Mouse (Mus musculus): Measurements from ENCODE around the gene Dagla. TPM values are rescaled to one million over a fixed set of nuclear protein-coding genes. Genes with fewer than 3 reads are reported as not detected.
A peak's percentile ranks its signal among the peaks of the same experiment; 100 is the strongest.

Gene Dagla
- polyA plus RNA-seq, 1 experiment from 2014 or later: 3.2 TPM

DNA sequence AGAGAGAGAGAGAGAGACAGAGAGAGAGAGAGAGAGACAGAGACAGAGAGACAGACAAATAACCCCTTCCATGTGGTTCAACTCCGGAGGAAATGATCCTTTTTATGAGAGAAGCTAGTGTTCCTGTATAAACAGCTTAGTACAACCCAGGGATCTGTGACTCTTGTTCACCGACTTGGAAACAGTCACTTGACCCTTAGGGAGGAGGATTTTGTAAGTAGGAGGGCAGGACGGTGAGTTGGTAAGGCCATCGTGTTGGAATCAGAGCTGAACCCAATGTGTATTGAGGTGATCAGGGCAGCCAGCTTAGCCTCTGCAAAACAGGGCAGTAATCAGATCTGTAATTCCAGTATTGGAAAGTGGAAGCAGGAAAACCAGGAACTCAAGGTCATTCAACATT is 12.3 kb upstream of the Dagla start:
- no peaks in the 10 kb centered on the region for H3K9me3 ChIP-seq (ENCODE audit: low read length)
- no peak overlapping the region for H3K4me2 ChIP-seq (replicated peaks; ENCODE audit: low read depth, low read length)
- no peak overlapping the region for H3K9ac ChIP-seq (replicated peaks; ENCODE audit: low read length)
- ATAC-seq (ENCODE audit: low FRiP score, low TSS enrichment): peak; percentile 75
- H3K4me1 ChIP-seq (ENCODE audit: insufficient read depth, low read length): peaks cover 9% of the 10 kb centered on the region
- no peak overlapping the region for H3K27ac ChIP-seq (ENCODE audit: low read length)
- WGBS: 11% methylated on average over 4 of the region's 4 CpGs
- H3K36me3 ChIP-seq (ENCODE audit: insufficient read depth, low read length): no peaks in the 10 kb centered on the region
- H3K27me3 ChIP-seq (ENCODE audit: insufficient read depth, low read length): no peaks in the 10 kb centered on the region
- H3K4me3 ChIP-seq (ENCODE audit: low read length): no peak overlapping the region

DNA sequence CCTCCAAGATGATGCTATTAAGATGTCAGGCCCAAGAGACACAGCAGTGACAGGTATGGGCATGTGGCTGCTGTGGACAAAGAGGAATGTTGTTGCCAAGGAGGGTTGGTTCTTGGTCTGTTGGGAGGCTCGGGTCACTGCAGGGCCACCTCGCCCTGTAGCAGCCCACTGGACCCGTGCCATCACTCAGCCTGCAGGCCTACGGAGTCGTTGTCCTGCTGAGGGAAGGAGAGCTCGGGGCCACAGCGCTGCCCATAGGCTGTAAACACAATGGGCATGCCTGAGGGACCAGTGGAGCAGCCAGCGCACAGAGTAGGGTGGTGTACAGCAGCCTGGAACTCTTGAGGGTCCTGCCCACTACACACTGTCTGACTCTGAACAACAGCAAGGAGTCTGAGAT is 7.4 kb upstream of the Dagla start:
- 68% methylated on average over 8 of the region's 8 CpGs for WGBS
- Histone ChIP-seq H3K4me1 (ENCODE audit: insufficient read depth, low read length) (peaks cover 7% of the 10 kb centered on the region; the same call in 1 of the 2 replicates), H3K9ac (replicated peaks; ENCODE audit: low read length) (no peak overlapping the region), H3K27ac (ENCODE audit: low read length) (no peak overlapping the region), H3K4me2 (replicated peaks; ENCODE audit: low read depth, low read length) (no peak overlapping the region), H3K27me3 (ENCODE audit: insufficient read depth, low read length) (no peaks in the 10 kb centered on the region; the same call in 1 of the 2 replicates), H3K36me3 (ENCODE audit: insufficient read depth, low read length) (no peaks in the 10 kb centered on the region), H3K4me3 (ENCODE audit: low read length) (no peak overlapping the region), H3K9me3 (ENCODE audit: low read length) (no peaks in the 10 kb centered on the region)
- ATAC-seq (ENCODE audit: low FRiP score, low TSS enrichment): peak; percentile 36; the same call in 1 of the 2 replicates

DNA sequence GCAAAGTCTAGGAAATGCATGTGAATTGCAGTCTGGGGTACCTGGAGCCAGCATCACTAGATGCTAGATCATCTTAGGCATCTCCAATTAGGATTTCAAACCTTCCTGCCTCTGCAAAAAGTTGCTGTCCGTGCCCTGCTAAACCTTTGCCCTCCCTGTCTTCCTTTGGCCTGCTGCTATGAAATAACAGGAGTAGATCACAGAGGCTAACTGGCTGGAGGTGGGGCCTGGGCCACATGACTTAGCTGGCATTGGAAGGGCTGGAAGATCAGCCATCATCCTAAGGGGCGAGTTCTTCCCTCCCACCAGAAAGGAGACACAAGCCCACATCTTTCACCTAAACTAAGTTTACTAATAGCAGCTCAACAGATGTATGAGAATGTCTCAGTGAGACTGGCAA is 4.3 kb upstream of the Dagla start:
- Histone ChIP-seq H3K9me3 (ENCODE audit: low read length) (no peaks in the 10 kb centered on the region), H3K4me2 (replicated peaks; ENCODE audit: low read depth, low read length) (no peak overlapping the region), H3K9ac (replicated peaks; ENCODE audit: low read length) (no peak overlapping the region), H3K4me3 (ENCODE audit: low read length) (no peak overlapping the region), H3K27ac (ENCODE audit: low read length) (no peak overlapping the region), H3K27me3 (ENCODE audit: insufficient read depth, low read length) (peaks cover 7% of the 10 kb centered on the region; the same call in 1 of the 2 replicates), H3K36me3 (ENCODE audit: insufficient read depth, low read length) (no peaks in the 10 kb centered on the region), H3K4me1 (ENCODE audit: insufficient read depth, low read length) (peaks cover 16% of the 10 kb centered on the region)
- WGBS: 52% methylated on average over 2 of the region's 2 CpGs
- no peak for ATAC-seq (ENCODE audit: low FRiP score, low TSS enrichment)

DNA sequence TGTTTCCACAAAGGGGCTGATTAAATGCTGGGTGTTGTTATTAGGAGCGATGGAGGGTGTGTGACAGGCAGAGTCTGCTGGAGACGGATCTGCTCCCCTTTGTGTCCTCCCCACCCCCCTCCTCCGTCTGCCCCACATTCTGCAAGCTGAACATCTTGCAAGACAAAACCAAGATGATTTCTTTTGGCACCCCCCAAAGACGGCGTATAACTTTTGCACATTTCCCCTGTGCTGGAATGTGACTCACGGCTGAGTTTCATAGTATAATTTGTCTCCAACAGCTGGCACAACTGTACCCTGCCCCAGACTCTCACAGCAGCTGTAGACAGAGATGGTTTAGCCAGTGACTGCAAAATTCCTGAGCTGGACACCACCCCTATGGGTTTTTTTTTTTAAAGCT is 3.3 kb upstream of the Dagla start:
- Histone ChIP-seq H3K27ac (ENCODE audit: low read length) (no peak overlapping the region), H3K4me2 (replicated peaks; ENCODE audit: low read depth, low read length) (no peak overlapping the region), H3K9ac (replicated peaks; ENCODE audit: low read length) (no peak overlapping the region), H3K4me3 (ENCODE audit: low read length) (no peak overlapping the region), H3K27me3 (ENCODE audit: insufficient read depth, low read length) (peaks cover 7% of the 10 kb centered on the region; the same call in 1 of the 2 replicates), H3K9me3 (ENCODE audit: low read length) (no peaks in the 10 kb centered on the region), H3K4me1 (ENCODE audit: insufficient read depth, low read length) (peaks cover 24% of the 10 kb centered on the region), H3K36me3 (ENCODE audit: insufficient read depth, low read length) (no peaks in the 10 kb centered on the region)
- no peak for ATAC-seq (ENCODE audit: low FRiP score, low TSS enrichment)
- WGBS: 38% methylated on average over 6 of the region's 6 CpGs

DNA sequence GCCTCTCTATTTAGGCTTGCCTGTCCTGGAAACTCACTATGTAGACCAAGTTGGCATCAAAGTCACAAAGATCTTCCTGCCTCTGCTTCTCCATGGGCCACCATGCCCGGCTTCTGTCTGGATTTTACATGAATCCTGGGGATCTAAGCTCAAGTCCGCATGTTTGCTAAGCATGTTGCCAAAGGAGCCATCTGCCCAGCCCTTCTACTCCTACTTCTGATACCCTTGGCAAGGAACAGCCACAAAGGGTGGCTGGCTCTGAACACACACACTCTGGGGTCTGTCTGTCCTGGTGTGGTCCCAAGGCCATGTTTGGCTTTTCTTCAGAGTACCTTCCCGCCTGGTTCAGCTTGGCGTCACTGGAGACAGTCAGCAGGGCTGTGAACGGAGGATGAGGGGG is 2.7 kb upstream of the Dagla start:
- WGBS: 79% methylated on average over 5 of the region's 5 CpGs
- Histone ChIP-seq H3K9ac (replicated peaks; ENCODE audit: low read length) (no peak overlapping the region), H3K4me2 (replicated peaks; ENCODE audit: low read depth, low read length) (no peak overlapping the region), H3K27ac (ENCODE audit: low read length) (no peak overlapping the region), H3K4me1 (ENCODE audit: insufficient read depth, low read length) (peaks cover 24% of the 10 kb centered on the region), H3K27me3 (ENCODE audit: insufficient read depth, low read length) (peaks cover 7% of the 10 kb centered on the region; the same call in 1 of the 2 replicates), H3K9me3 (ENCODE audit: low read length) (no peaks in the 10 kb centered on the region), H3K36me3 (ENCODE audit: insufficient read depth, low read length) (no peaks in the 10 kb centered on the region), H3K4me3 (ENCODE audit: low read length) (no peak overlapping the region)
- no peak for ATAC-seq (ENCODE audit: low FRiP score, low TSS enrichment)

DNA sequence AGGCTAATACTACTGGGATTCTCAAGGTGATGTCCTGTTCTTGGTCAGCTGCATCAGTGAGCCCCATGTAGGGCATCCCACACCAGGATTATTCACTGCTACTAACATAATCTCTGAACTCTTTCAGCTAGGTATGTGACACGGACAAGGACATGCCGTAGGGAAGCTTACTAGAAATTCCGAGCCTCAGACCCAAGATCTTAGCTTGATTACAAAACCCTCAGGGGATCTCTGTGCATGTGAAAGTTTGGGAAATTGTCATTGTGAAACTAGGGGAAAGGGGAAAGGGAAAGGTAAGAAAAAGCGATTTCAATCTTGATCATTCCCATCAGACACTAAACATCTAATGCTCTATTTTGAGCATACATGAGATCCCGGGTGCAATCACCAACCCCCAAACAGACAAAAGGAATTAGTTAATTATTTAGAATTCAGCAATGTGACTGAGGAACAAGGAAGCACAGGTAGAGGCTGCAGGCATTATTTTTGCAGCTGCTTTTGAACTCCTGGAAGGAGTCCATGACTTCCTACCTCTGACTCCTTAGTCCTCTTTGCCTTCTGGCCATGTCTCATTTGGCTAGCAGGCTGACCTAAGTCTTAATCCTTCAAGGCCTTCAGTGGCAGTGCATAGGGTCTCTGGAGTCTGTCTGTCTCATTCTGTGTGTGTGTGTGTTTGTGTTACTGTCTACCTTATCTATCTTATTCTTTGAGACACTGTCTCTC is 2.0 kb upstream of the Dagla start:
- H3K9ac ChIP-seq (replicated peaks; ENCODE audit: low read length): no peak overlapping the region
- H3K4me1 ChIP-seq (ENCODE audit: insufficient read depth, low read length): peaks cover 24% of the 10 kb centered on the region
- 82% methylated on average over 5 of the region's 5 CpGs for WGBS
- H3K9me3 ChIP-seq (ENCODE audit: low read length): no peaks in the 10 kb centered on the region
- H3K36me3 ChIP-seq (ENCODE audit: insufficient read depth, low read length): no peaks in the 10 kb centered on the region
- no peak overlapping the region for H3K4me3 ChIP-seq (ENCODE audit: low read length)
- no peak overlapping the region for H3K27ac ChIP-seq (ENCODE audit: low read length)
- no peak for ATAC-seq (ENCODE audit: low FRiP score, low TSS enrichment)
- no peak overlapping the region for H3K4me2 ChIP-seq (replicated peaks; ENCODE audit: low read depth, low read length)
- peaks cover 7% of the 10 kb centered on the region; the same call in 1 of the 2 replicates for H3K27me3 ChIP-seq (ENCODE audit: insufficient read depth, low read length)

DNA sequence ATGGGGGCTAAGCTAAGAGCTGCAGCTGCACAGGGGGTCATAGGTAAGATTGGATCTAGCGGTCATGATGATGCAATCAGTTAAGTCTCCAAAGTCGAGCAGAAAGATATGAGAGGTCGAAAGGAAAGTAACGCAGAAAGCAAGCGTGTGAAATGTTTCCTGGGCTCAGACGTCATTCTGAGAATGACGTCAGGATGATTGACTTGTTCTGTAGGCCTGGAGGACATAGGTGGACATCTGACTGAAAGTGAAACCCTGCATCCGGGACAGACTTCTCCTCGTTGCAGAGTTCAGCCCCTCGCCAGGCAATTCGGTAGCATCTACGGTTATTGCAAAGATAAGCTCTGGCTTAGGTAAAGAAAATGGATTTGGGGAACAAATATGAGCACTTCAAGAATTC is 963 bp upstream of the Dagla start:
- 67% methylated on average over 12 of the region's 12 CpGs for whole genome bisulfite sequencing
- Histone ChIP-seq H3K9ac (replicated peaks; ENCODE audit: low read length) (0 out of 2 replicates have a peak overlapping the region, but pooled peaks have one; percentile 83), H3K27me3 (ENCODE audit: insufficient read depth, low read length) (peaks cover 7% of the 10 kb centered on the region; the same call in 1 of the 2 replicates), H3K36me3 (ENCODE audit: insufficient read depth, low read length) (no peaks in the 10 kb centered on the region), H3K27ac (ENCODE audit: low read length) (no peak overlapping the region), H3K4me3 (ENCODE audit: low read length) (no peak overlapping the region), H3K9me3 (ENCODE audit: low read length) (no peaks in the 10 kb centered on the region), H3K4me1 (ENCODE audit: insufficient read depth, low read length) (peaks cover 32% of the 10 kb centered on the region), H3K4me2 (replicated peaks; ENCODE audit: low read depth, low read length) (no peak overlapping the region)
- no peak for ATAC-seq (ENCODE audit: low FRiP score, low TSS enrichment)

DNA sequence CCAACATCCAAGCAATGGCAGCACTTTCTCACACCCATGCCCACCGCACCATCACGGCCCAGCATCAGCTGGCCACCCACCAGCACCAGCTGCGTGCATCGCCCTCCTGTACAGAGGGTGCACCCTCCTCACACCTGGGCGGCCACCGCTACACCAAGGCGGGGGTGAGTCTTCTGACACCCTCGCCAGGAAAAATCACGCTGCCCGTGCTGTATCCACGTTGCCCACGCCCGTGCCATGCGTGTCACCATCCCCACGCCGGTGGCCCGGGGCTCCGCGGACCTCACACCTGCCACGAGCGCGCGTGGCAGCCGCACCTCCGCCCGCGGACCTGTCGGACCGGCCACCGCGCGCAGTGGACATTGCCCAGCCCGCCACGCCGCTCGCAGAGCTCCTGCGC is 282 bp downstream of the Dagla start:
- Histone ChIP-seq H3K9me3 (ENCODE audit: low read length) (no peaks in the 10 kb centered on the region), H3K4me2 (replicated peaks; ENCODE audit: low read depth, low read length) (peak overlapping the region; percentile 97), H3K36me3 (ENCODE audit: insufficient read depth, low read length) (no peaks in the 10 kb centered on the region), H3K4me1 (ENCODE audit: insufficient read depth, low read length) (peaks cover 32% of the 10 kb centered on the region), H3K27me3 (ENCODE audit: insufficient read depth, low read length) (peaks cover 7% of the 10 kb centered on the region; the same call in 1 of the 2 replicates), H3K27ac (ENCODE audit: low read length) (no peak overlapping the region), H3K4me3 (ENCODE audit: low read length) (peak overlapping the region; percentile 73), H3K9ac (replicated peaks; ENCODE audit: low read length) (peak overlapping the region; percentile 83)
- 4% methylated on average over 37 of the region's 37 CpGs for WGBS
- ATAC-seq (ENCODE audit: low FRiP score, low TSS enrichment): peak; percentile 26

DNA sequence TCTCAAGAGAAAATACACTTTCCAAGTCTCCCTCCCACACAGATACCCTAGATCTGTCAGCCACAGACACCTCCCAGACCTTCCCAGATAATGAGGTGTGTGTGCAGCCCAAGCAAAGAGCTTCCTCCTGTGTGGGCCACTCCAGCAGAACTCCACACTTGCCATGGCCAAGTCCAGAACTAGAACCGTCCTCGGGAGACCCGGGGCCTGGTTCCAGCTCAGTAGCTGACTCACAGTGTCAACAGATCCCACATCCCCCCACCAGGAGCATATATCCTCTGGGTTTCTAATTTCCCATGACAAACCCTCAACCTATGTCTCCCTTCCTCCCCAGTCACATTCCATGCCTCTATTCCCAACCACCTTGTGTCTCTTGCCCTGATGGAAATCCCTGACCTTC is 1.8 kb downstream of the Dagla start:
- WGBS: 56% methylated on average over 3 of the region's 3 CpGs
- no peak overlapping the region for H3K4me2 ChIP-seq (replicated peaks; ENCODE audit: low read depth, low read length)
- H3K27ac ChIP-seq (ENCODE audit: low read length): no peak overlapping the region
- H3K4me3 ChIP-seq (ENCODE audit: low read length): no peak overlapping the region
- no peaks in the 10 kb centered on the region for H3K9me3 ChIP-seq (ENCODE audit: low read length)
- peaks cover 35% of the 10 kb centered on the region for H3K4me1 ChIP-seq (ENCODE audit: insufficient read depth, low read length)
- H3K9ac ChIP-seq (replicated peaks; ENCODE audit: low read length): no peak overlapping the region
- H3K27me3 ChIP-seq (ENCODE audit: insufficient read depth, low read length): peaks cover 7% of the 10 kb centered on the region; the same call in 1 of the 2 replicates
- H3K36me3 ChIP-seq (ENCODE audit: insufficient read depth, low read length): no peaks in the 10 kb centered on the region
- no peak for ATAC-seq (ENCODE audit: low FRiP score, low TSS enrichment)

DNA sequence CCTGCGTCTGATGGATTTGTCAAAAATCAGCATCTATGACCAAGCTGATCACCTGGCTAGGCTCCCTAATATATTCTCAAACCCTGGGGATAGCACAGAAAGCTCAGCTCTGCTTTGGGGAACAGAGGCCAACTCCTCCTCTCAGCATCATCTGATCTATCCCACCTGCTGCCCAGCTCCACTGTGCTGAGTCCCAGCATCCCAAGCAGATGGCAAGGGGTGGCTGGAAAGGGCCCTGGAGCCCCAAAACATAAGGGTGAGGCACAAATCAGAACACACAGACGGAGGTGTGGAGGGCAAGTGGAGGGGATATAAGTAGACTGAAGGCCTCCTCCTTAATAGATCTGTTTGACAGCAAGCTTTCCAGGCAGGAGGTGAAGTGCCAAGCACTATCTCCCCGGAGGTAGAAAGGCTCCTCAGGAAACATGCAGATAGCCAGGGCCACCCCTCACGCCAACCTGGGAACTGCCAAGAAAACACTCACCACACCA is 2.8 kb downstream of the Dagla start:
- no peak overlapping the region for H3K4me2 ChIP-seq (replicated peaks; ENCODE audit: low read depth, low read length)
- no peak overlapping the region for H3K27ac ChIP-seq (ENCODE audit: low read length)
- H3K36me3 ChIP-seq (ENCODE audit: insufficient read depth, low read length): no peaks in the 10 kb centered on the region
- no peaks in the 10 kb centered on the region for H3K9me3 ChIP-seq (ENCODE audit: low read length)
- H3K4me1 ChIP-seq (ENCODE audit: insufficient read depth, low read length): peaks cover 45% of the 10 kb centered on the region
- WGBS: 75% methylated on average over 4 of the region's 4 CpGs
- H3K4me3 ChIP-seq (ENCODE audit: low read length): no peak overlapping the region
- no peak for ATAC-seq (ENCODE audit: low FRiP score, low TSS enrichment)
- H3K9ac ChIP-seq (replicated peaks; ENCODE audit: low read length): no peak overlapping the region
- H3K27me3 ChIP-seq (ENCODE audit: insufficient read depth, low read length): peaks cover 7% of the 10 kb centered on the region; the same call in 1 of the 2 replicates
